Mouse (Mus musculus): ENCODE results near the gene Fut9. TPM values are rescaled to one million over a fixed set of nuclear protein-coding genes. Genes with fewer than 3 reads are reported as not detected.

Fut9 gene
- polyA plus RNA-seq, 1 experiment: 0.04 TPM

- DNase-seq (ENCODE audit: low read depth): no peak
Measured at GRCm38 (mm10) chr4:25645580-25645979, 154.5 kb downstream of the Fut9 start.

GRCm38 (mm10) chr4:25641993-25642392 lies 158.1 kb downstream of the Fut9 start:
- DNase-seq (ENCODE audit: low read depth): no peak

- DNase-seq (ENCODE audit: low read depth): no peak
Measured at GRCm38 (mm10) chr4:25633262-25633661, 166.8 kb downstream of the Fut9 start.

- no peak for DNase-seq (ENCODE audit: low read depth)
Measured at GRCm38 (mm10) chr4:25628113-25628512, 171.9 kb downstream of the Fut9 start.

GRCm38 (mm10) chr4:25627467-25627866 lies 172.6 kb downstream of the Fut9 start:
- DNase-seq (ENCODE audit: low read depth): peak; percentile 73

- no peak for DNase-seq (ENCODE audit: low read depth)
Measured at GRCm38 (mm10) chr4:25627039-25627438, 173.0 kb downstream of the Fut9 start.

- DNase-seq (ENCODE audit: low read depth): no peak
Measured at GRCm38 (mm10) chr4:25623176-25623575, 176.9 kb downstream of the Fut9 start.

GRCm38 (mm10) chr4:25617301-25617700 lies 182.7 kb downstream of the Fut9 start:
- peak; percentile 72 for DNase-seq (ENCODE audit: low read depth)

- DNase-seq (ENCODE audit: low read depth): no peak
Measured at GRCm38 (mm10) chr4:25613426-25613825, 186.6 kb downstream of the Fut9 start.

- no peak for DNase-seq (ENCODE audit: low read depth)
Measured at GRCm38 (mm10) chr4:25610481-25610880, 189.6 kb downstream of the Fut9 start.

GRCm38 (mm10) chr4:25593218-25593617 lies 206.8 kb downstream of the Fut9 start:
- DNase-seq (ENCODE audit: low read depth): no peak

Measured in gonadal fat pad, adult 2 months (tissue).